Mouse (Mus musculus) thymus, adult 2 months (tissue): ENCODE measurements around the gene Alox12e.

Experiments used
- CTCF ChIP-seq: fragments of 200-500 bp; IDR thresholded peaks from 2 replicates; pipeline ENCODE4 v1.5.1; 2012; ENCODE audit warnings: mild to moderate bottlenecking, control low read depth, low read length, moderate library complexity, borderline replicate concordance; ENCODE audit not compliant: control insufficient read depth, poor library complexity, insufficient read depth; ENCODE audit errors: extremely low read depth
- POLR2A ChIP-seq: fragments of 200-500 bp; IDR thresholded peaks from 2 replicates; pipeline ENCODE4 v1.6.1; 2012; ENCODE audit warnings: mild to moderate bottlenecking, low read length, control low read depth, moderate library complexity; ENCODE audit not compliant: control insufficient read depth, poor library complexity, insufficient read depth; ENCODE audit errors: extremely low read depth

DNA sequence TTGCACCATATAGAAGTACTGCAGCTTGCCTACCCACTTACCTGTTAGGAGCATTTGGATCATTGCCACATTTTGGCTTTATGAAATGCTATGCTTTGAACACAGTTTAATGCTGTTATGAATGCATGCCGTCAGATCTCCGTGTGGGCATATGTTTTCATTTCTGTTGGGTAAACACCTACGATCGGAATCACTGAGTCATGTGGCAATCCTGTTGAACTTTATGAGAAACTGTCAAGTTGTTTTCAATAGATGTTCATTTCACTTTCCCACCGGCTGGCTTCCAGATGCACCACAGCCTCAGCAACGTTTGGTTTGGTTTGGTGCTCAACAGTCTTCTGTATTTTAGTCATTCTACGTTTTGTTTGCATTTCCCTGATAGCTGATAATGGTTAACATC is 50.8 kb downstream of the Alox12e start:
- TF ChIP-seq POLR2A (no peak), CTCF (no peak)
